Mouse (Mus musculus) right cerebral cortex, postnatal 10 days (tissue): ENCODE data around the gene Galnt3.

Source experiments
- DNase-seq, 2 experiments: peaks; one replicate each; pipeline ENCODE4 v3.0.0; 2021; ENCODE audit warnings: low spot score in 2 of 2

Gene Galnt3

GRCm38 (mm10) chr2:66107864-66108514, 16.8 kb downstream of the Galnt3 start:
- no peak for DNase-seq

DNA sequence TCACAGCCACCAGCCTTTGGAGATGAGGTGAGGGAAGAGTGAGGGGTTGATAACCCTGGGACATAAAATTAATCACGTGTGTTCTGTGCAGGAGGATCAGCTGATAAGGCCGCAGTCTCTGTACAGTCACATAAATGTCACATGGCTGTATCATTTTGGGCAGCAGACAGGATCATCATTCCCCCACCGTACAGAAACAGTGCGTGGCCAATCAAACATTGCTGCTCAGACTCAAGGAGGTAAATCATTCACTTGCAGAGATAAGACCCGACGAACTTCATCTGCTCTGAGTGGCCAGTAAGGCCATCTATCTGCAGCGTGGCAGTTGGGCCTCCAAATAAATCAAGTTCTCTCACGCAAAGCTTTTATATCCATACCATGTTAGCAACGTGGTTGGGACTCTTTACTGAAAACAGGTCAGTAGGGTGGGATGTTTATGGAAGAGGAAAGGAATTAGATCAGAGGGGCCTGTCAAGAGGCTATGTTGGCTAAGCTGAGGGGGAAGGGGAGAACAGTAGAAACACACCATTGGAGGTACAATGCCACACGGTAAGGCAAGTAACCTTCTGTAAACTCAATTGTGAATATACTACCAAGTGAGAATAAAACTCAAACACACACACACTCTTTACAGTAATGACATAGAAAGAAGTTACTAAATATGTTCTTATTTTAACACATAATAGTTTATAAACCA, 20.9 kb downstream of the Galnt3 start:
- no peak for DNase-seq

GRCm38 (mm10) chr2:66101686-66102304, 23.0 kb downstream of the Galnt3 start:
- no peak for DNase-seq

GRCm38 (mm10) chr2:66100671-66101351, 24.0 kb downstream of the Galnt3 start:
- DNase-seq: no peak

DNA sequence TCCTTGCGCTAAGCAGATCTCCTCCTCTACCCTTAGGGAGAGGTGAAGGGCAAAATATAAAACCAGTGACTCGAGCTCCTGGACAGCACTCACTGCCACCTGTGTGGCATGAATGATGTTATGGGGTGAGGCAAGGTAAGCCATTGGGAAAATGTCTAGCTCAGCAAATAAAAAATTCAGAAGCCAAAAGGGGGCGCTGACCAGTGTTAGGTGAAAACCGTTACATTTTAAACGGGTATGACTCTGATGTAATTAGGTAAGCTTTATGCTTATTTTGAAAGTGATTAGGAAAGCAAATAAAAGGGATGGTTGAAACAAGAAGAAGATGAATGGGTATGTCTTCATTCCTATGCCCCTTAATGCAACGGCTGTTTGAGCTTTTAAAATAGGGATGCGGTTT, 24.6 kb downstream of the Galnt3 start:
- no peak for DNase-seq

- DNase-seq: no peak
Measured at GRCm38 (mm10) chr2:66094622-66095181, 30.1 kb downstream of the Galnt3 start.

DNA sequence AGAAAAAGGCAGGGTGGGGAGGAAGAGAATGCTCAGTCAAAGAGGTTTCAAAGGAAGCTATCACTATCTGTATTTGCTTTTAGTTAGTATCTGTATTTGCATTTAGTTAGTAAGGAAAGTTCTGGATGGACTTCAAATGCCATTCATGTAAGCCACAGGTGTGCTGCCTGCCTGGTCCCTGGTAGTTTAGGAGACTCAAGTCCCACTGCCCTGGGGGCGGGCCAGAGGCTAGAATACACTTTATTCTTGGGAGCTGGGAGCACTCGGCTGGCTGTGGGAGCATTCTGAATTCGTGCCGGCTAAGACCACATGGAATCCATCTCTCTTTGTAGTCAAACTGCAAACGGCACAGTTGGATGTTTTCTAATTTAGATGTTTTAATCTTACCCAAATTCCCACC, 33.5 kb downstream of the Galnt3 start:
- DNase-seq: no peak

- DNase-seq: peak in 1 of 2 experiments; percentile 37
Measured at GRCm38 (mm10) chr2:66081876-66082275, 42.9 kb downstream of the Galnt3 start.

GRCm38 (mm10) chr2:66080731-66081130, 44.1 kb downstream of the Galnt3 start:
- no peak for DNase-seq

DNA sequence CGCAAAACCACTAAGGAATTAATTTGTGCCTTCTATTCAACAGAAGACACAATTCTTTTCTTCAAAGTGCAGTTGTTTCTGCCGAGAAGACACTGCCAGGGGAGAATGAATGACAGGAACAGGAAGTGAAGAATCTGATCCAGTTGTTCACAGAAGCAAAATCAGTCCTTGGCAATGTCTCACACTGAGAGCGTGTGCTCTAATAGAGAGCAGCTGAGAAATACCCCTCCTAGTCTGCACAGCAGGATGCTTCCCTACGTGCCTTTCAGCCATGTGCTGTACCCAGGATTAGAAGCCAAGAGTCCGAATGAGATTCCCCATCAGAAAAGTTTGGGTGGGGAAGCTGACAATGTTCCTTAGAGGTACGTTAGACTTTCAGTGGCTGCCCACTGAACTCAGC, 55.3 kb downstream of the Galnt3 start:
- DNase-seq: no peak

DNA sequence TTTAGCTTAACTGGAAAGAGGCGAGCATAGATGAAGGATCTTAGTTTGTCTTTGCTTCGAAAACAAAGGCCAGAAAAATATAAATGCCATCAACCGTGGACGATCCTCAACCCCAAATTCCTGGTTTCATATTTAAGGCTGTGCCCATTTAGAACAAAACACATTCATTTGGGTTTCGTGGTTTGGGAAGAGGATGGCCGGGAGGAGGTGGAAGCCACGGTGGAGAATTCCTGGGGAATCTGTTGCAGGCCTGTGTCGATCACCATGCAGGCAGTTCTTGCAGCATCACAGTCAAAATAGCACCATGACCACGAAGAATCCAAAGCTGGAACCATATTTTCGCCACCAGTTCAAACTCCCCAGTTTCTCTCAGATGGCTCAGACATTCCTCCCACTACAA, 61.5 kb downstream of the Galnt3 start:
- no peak for DNase-seq

DNA sequence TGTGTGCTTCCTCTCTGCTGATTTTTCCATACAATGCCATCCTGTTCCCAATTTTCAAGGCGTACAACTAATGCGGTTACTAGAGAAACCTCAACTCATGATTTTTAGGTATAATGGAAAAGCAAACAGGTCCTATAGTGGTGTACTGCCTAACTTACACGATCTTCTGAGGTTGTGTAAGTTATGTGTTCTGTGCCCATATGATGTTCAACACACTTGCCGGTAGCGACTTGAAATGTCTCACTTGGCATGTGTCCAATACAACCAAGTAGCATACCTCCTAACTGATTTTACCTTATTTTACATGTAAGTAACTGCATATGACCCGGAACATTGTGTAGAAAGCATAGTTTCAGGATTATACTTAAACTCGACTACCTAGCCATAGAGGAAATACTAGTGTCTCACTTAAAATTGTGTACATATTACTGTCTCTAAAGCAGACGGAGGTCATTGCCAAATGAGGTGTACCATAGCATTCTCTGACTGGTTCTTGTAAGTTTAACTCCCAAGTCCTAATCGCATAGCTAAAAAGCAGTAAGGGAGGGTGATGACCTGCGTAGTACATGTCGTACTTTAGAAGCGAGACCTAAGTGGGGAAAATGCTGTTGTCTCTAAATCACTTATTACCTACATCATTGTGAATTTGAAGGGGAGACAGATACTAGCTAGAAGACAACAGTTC, 80.2 kb downstream of the Galnt3 start:
- DNase-seq: no peak

DNA sequence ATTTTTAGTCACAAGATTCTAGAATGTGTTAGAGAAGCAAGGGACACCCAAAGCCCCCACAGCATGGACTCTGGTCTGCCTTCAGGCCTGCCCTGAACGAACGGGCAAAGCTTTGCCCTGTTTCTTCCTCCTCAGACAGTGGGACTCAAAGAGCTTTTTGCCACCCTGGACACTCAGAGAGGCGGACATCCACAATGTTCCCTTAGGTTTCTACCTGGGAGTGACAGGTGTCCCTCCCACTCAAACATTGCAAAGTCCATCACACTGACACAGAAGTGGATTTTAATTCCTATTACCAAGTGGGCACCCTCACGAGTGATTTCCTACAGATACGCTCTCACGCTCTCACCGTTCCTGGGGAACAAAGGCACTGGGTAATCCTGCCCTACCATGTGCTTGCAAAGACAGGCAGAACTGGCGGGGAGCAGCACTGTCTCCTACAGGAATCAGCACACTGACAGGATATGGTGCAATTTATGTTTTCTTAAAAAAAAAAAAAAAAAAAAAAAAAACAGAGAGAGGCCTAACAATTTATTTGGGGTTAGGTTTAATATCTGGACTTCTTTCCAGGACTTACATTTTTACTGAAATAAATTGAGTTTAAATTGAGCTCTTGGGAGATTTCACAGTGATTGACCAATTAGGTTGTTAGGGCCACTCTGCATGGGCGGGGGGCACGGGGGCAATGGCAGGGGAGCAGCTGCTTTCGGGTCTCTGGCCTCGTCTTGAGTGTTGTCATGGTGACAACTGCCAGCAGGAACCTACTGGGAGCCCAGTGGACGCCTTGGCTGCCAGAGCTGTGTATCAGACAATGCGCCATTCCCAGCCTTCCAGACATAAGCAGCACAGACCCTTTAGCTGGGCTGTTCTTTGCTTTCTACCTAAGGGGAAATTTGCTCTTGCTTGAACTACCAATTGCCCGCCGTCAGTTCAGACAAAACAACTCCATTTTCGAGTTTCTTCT, 81.1 kb downstream of the Galnt3 start:
- peak in 1 of 2 experiments; percentile 51 for DNase-seq

DNA sequence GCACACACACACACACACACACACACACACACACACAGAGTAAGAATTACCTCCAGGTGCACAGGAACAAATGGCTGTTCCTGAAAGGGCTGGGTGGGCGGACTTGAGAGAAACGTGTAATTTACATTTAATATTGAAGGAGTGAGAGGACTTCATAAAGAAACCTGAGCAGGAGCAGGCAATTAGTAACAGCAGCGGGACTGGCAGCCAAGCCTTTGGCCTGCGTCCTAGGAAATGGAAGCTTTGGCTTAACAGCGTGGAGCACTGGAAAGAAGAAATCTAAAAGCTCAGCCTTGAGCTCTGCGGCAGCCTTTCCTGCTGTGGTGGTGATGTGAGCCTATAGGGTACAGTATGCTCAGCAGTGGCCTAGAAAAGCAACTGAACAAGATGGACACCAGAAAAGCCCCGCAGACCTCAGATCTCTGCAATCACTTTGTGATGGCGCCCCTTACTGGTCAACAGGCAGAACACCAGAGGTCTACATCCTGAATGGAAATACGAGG, 82.8 kb downstream of the Galnt3 start:
- DNase-seq: peak; percentile 74 to 81

GRCm38 (mm10) chr2:66041203-66041916, 83.4 kb downstream of the Galnt3 start:
- no peak for DNase-seq

- no peak for DNase-seq
Measured at GRCm38 (mm10) chr2:66040611-66041010, 84.2 kb downstream of the Galnt3 start.

DNA sequence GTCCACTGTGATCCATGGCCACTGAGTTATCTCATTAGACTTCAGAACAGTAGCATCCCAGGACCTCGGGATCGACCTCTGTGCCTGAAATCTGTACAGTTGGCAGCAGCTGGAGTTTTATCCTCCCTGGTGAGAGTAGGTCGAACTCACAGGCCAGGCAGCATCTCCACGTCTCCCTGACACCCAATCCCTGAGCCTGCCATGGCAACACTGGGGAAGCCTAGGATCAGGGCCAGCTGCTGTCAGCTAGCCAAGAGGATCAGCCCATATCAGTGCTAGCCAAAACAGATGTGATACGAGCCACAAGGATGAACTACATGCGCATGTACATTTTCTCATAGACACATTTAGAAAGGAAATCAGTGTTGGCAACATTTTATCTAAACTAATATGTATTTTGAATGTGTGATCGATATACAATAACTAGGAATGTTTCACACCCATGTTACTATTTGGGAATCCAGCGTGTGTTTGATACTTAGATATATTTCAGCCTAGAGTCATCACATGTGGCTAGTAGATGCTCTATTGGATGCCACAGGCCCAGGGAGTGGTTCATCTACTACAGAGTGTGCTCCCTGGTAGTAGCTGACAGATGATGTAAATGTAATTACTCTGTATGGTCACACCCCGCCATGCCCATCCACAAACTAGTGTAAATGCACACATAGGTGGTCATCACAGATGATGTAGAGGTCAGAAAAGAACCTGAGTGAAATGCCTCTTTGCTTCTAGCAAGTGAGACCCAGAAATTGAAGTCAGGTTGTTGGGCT, 89.7 kb downstream of the Galnt3 start:
- DNase-seq: peak; percentile 74 to 78
